Mouse (Mus musculus) forebrain, embryonic 14.5 days (tissue): ENCODE measurements around the gene Ptprb. TPM values are rescaled to one million over a fixed set of nuclear protein-coding genes. Genes with fewer than 3 reads are reported as not detected.

Experiments
- ATAC-seq: fragments of 200-750 bp; cut with Nextera tagmentation; 2 replicates; pipeline ENCODE4 v1.8.0; 2017; ENCODE audit warnings: mild to moderate bottlenecking, moderate library complexity
- DNase-seq: peaks from one replicate; pipeline ENCODE4 v3.0.0-alpha.2; 2015; ENCODE audit warnings: low spot score
- H3K27ac ChIP-seq: fragments of 300-500 bp; sonication (generic); 2 replicates; pipeline ENCODE4 v1.5.1; 2014; ENCODE audit warnings: low read depth, mild to moderate bottlenecking, control low read depth, low read length, moderate library complexity
- H3K27me3 ChIP-seq: fragments of 300-500 bp; sonication (generic); replicated peaks from 2 replicates; pipeline ENCODE4 v1.6.1; 2014; ENCODE audit warnings: low read length, control low read depth, mixed read lengths; ENCODE audit not compliant: control insufficient read depth, insufficient read depth
- H3K36me3 ChIP-seq: fragments of 300-500 bp; sonication (generic); 2 replicates; pipeline ENCODE4 v1.6.1; 2014; ENCODE audit warnings: low read length, control low read depth; ENCODE audit not compliant: control insufficient read depth, insufficient read depth
- H3K4me1 ChIP-seq: fragments of 300-500 bp; sonication (generic); 2 replicates; pipeline ENCODE4 v1.6.1; 2014; ENCODE audit warnings: antibody characterized with exemption, low read length, control low read depth; ENCODE audit not compliant: control insufficient read depth, insufficient read depth
- H3K4me2 ChIP-seq: fragments of 300-500 bp; sonication (generic); 2 replicates; pipeline ENCODE4 v1.6.1; 2014; ENCODE audit warnings: mild to moderate bottlenecking, control low read depth, low read length
- H3K4me3 ChIP-seq: fragments of 300-500 bp; sonication (generic); 2 replicates; pipeline ENCODE4 v1.5.1; 2014; ENCODE audit warnings: low read depth, low read length, control low read depth
- H3K9ac ChIP-seq: fragments of 300-500 bp; sonication (generic); 2 replicates; pipeline ENCODE4 v1.6.1; 2014; ENCODE audit warnings: mild to moderate bottlenecking, low read length, control low read depth, moderate library complexity
- H3K9me3 ChIP-seq: fragments of 300-500 bp; sonication (generic); replicated peaks from 2 replicates; pipeline ENCODE4 v1.6.1; 2016; ENCODE audit warnings: low read length, control low read depth, mixed read lengths; ENCODE audit not compliant: control insufficient read depth
- WGBS: fragments of 180-500 bp; shearing (Covaris S2); extraction: QIAGEN DNeasy Blood & Tissue Kit; methylation state at CpG from one replicate; pipeline ENCODE4 v1.1.7; 2014; 5-methylcytosine and 5-hydroxymethylcytosine counted together
- polyA plus RNA-seq: library from polyadenylated mRNA; unstranded; fragments of >200 nt; fragmentation: Nextera tagmentation; extraction: Ambion mirVana; gene quantifications from 2 replicates; pipeline ENCODE4 v1.2.1, GENCODE M21; 2014

The Ptprb gene
- polyA plus RNA-seq, 1 experiment from 2014 or later: 1.5 TPM

GRCm38 (mm10) chr10:116416142-116416541 is 140.8 kb downstream of the Ptprb start:
- Histone ChIP-seq H3K27ac (no peak overlapping the region), H3K36me3 (no peaks in the 10 kb centered on the region), H3K9ac (no peak overlapping the region), H3K4me3 (no peak overlapping the region), H3K9me3 (no peaks in the 10 kb centered on the region), H3K4me2 (no peak overlapping the region), H3K27me3 (no peaks in the 10 kb centered on the region), H3K4me1 (no peaks in the 10 kb centered on the region)
- ATAC-seq: peak; percentile 30; the same call in 1 of the 2 replicates
- DNase-seq: peak; percentile 39
- WGBS: 37% methylated on average over 6 of the region's 6 CpGs

GRCm38 (mm10) chr10:116416726-116417125 is 141.4 kb downstream of the Ptprb start:
- Histone ChIP-seq H3K9me3 (no peaks in the 10 kb centered on the region), H3K4me2 (no peak overlapping the region), H3K4me1 (no peaks in the 10 kb centered on the region), H3K4me3 (no peak overlapping the region), H3K27ac (no peak overlapping the region), H3K9ac (no peak overlapping the region), H3K36me3 (no peaks in the 10 kb centered on the region), H3K27me3 (no peaks in the 10 kb centered on the region)
- DNase-seq (no peak), ATAC-seq (no peak; the same call in 1 of the 2 replicates)
- WGBS: 74% methylated on average over 5 of the region's 5 CpGs

- WGBS: 75% methylated on average over 24 of the region's 24 CpGs
- no peaks in the 10 kb centered on the region for H3K4me1 ChIP-seq
- ATAC-seq: peak; percentile 37; the same call in 1 of the 2 replicates
These were observed 142.9 kb downstream of the Ptprb start for GRCm38 (mm10) chr10:116418121-116418726.

GRCm38 (mm10) chr10:116420976-116421375 is 145.7 kb downstream of the Ptprb start:
- no peak for DNase-seq
- Histone ChIP-seq H3K4me1 (no peaks in the 10 kb centered on the region), H3K4me2 (no peak overlapping the region), H3K27me3 (no peaks in the 10 kb centered on the region), H3K9ac (no peak overlapping the region), H3K4me3 (no peak overlapping the region), H3K27ac (no peak overlapping the region), H3K36me3 (no peaks in the 10 kb centered on the region), H3K9me3 (no peaks in the 10 kb centered on the region)
- 75% methylated on average over 6 of the region's 6 CpGs for WGBS
- ATAC-seq: no peak

More at GRCm38 (mm10) chr10:116418121-116418726, 142.9 kb downstream of the Ptprb start:
- Histone ChIP-seq H3K9ac (no peak overlapping the region), H3K4me2 (no peak overlapping the region), H3K36me3 (no peaks in the 10 kb centered on the region), H3K9me3 (no peaks in the 10 kb centered on the region), H3K27me3 (no peaks in the 10 kb centered on the region), H3K27ac (no peak overlapping the region), H3K4me3 (no peak overlapping the region)
- DNase-seq: peak; percentile 16

- no peak overlapping the region for H3K27ac ChIP-seq
- DNase-seq: no peak
- H3K4me3 ChIP-seq: no peak overlapping the region
- 92% methylated on average over 2 of the region's 2 CpGs for WGBS
- no peak overlapping the region for H3K4me2 ChIP-seq
- ATAC-seq: no peak
- no peak overlapping the region for H3K9ac ChIP-seq
- no peaks in the 10 kb centered on the region for H3K9me3 ChIP-seq
- no peaks in the 10 kb centered on the region for H3K36me3 ChIP-seq
- no peaks in the 10 kb centered on the region for H3K27me3 ChIP-seq
- no peaks in the 10 kb centered on the region for H3K4me1 ChIP-seq
These were observed 147.2 kb downstream of the Ptprb start for GRCm38 (mm10) chr10:116422551-116422950.

GRCm38 (mm10) chr10:116424921-116425320 is 149.6 kb downstream of the Ptprb start:
- Histone ChIP-seq H3K4me1 (no peaks in the 10 kb centered on the region), H3K9me3 (no peaks in the 10 kb centered on the region), H3K36me3 (no peaks in the 10 kb centered on the region), H3K27me3 (no peaks in the 10 kb centered on the region), H3K4me3 (no peak overlapping the region), H3K9ac (no peak overlapping the region), H3K4me2 (no peak overlapping the region), H3K27ac (no peak overlapping the region)
- DNase-seq: peak; percentile 46
- 78% methylated on average over 6 of the region's 6 CpGs for WGBS
- no peak for ATAC-seq

- ATAC-seq (no peak), DNase-seq (no peak)
- Histone ChIP-seq H3K4me1 (no peaks in the 10 kb centered on the region), H3K9me3 (no peaks in the 10 kb centered on the region), H3K27ac (no peak overlapping the region), H3K4me3 (no peak overlapping the region), H3K27me3 (no peaks in the 10 kb centered on the region), H3K9ac (no peak overlapping the region), H3K4me2 (no peak overlapping the region), H3K36me3 (no peaks in the 10 kb centered on the region)
- WGBS: 92% methylated on average over 7 of the region's 7 CpGs
These were observed 150.9 kb downstream of the Ptprb start for GRCm38 (mm10) chr10:116426176-116426575.

- H3K27me3 ChIP-seq: no peaks in the 10 kb centered on the region
- H3K4me2 ChIP-seq: no peak overlapping the region
- no peak overlapping the region for H3K27ac ChIP-seq
- no peaks in the 10 kb centered on the region for H3K4me1 ChIP-seq
- no peak overlapping the region for H3K4me3 ChIP-seq
- whole genome bisulfite sequencing: 93% methylated on average over 26 of the region's 26 CpGs
- no peaks in the 10 kb centered on the region for H3K36me3 ChIP-seq
- DNase-seq: no peak
- H3K9me3 ChIP-seq: no peaks in the 10 kb centered on the region
- H3K9ac ChIP-seq: no peak overlapping the region
- no peak for ATAC-seq
These were observed 152.9 kb downstream of the Ptprb start for GRCm38 (mm10) chr10:116428026-116428780.

GRCm38 (mm10) chr10:116432421-116432820 is 157.1 kb downstream of the Ptprb start:
- Histone ChIP-seq H3K4me2 (no peak overlapping the region), H3K9ac (no peak overlapping the region), H3K36me3 (no peaks in the 10 kb centered on the region), H3K27me3 (no peaks in the 10 kb centered on the region), H3K9me3 (no peaks in the 10 kb centered on the region), H3K4me1 (no peaks in the 10 kb centered on the region), H3K27ac (no peak overlapping the region), H3K4me3 (no peak overlapping the region)
- 80% methylated on average over 7 of the region's 7 CpGs for WGBS
- no peak for DNase-seq
- no peak for ATAC-seq
